Mouse (Mus musculus) cerebellum, adult 2 months (tissue): Measurements from ENCODE around the gene Ntrk2.

Experiments used
- CTCF ChIP-seq: fragments of 200-500 bp; IDR thresholded peaks from 2 replicates; pipeline ENCODE4 v1.5.1; 2011; ENCODE audit warnings: low read depth, mild to moderate bottlenecking, control low read depth, low read length, moderate library complexity, borderline replicate concordance; ENCODE audit not compliant: insufficient read depth
- POLR2A ChIP-seq: fragments of 200-500 bp; IDR thresholded peaks from 2 replicates; pipeline ENCODE4 v1.6.1; 2011; ENCODE audit warnings: low read length, control low read depth, borderline replicate concordance; ENCODE audit not compliant: insufficient read depth

GRCm38 (mm10) chr13:59148793-59149192 is 342.4 kb downstream of the Ntrk2 start:
- TF ChIP-seq POLR2A (no peak), CTCF (no peak)
